Mouse (Mus musculus) bone marrow, adult 2 months (tissue): ENCODE results near the gene Ube2d3.

Experiments used
- CTCF ChIP-seq: fragments of 200-500 bp; IDR thresholded peaks from 2 replicates; pipeline ENCODE4 v1.5.1; 2011; ENCODE audit warnings: low read length, control low read depth; ENCODE audit not compliant: control insufficient read depth, insufficient read depth
- POLR2A ChIP-seq: fragments of 200-500 bp; IDR thresholded peaks from 2 replicates; pipeline ENCODE4 v1.6.1; 2011; ENCODE audit warnings: low read depth, mild to moderate bottlenecking, control low read depth, low read length, borderline replicate concordance; ENCODE audit not compliant: control insufficient read depth

- TF ChIP-seq CTCF (no peak), POLR2A (no peak)
Measured at GRCm38 (mm10) chr3:135505916-135506482, 68.0 kb downstream of the Ube2d3 start.
